Mouse (Mus musculus) bone marrow macrophage, adult 2 months (primary cell): ENCODE measurements around the gene Tctn1. TPM values are rescaled to one million over a fixed set of nuclear protein-coding genes. Genes with fewer than 3 reads are reported as not detected.
A peak's percentile ranks its signal among the peaks of the same experiment; 100 is the strongest.

Experiments
- H3K27ac ChIP-seq: 2 replicates; pipeline ENCODE4 v1.5.1; 2012; ENCODE audit warnings: low read depth, low read length; ENCODE audit not compliant: insufficient read depth
- H3K4me1 ChIP-seq: 2 replicates; pipeline ENCODE4 v1.6.1; 2012; ENCODE audit warnings: low read length; ENCODE audit not compliant: control insufficient read depth, insufficient read depth
- H3K4me3 ChIP-seq: 2 replicates; pipeline ENCODE4 v1.5.1; 2012; ENCODE audit warnings: mild to moderate bottlenecking, low read length, moderate library complexity; ENCODE audit not compliant: insufficient read depth
- CTCF ChIP-seq: IDR thresholded peaks from 2 replicates; pipeline ENCODE4 v1.5.1; 2012; ENCODE audit warnings: low read depth, mild to moderate bottlenecking, low read length, moderate library complexity
- POLR2A ChIP-seq: IDR thresholded peaks from 2 replicates; pipeline ENCODE4 v1.6.1; 2012; ENCODE audit warnings: mild to moderate bottlenecking, low read depth, low read length, borderline replicate concordance
- polyA plus RNA-seq: library from polyadenylated mRNA; stranded (reverse); fragments of >200 nt; gene quantifications from 2 replicates; pipeline ENCODE4 v1.2.4, GENCODE M21; 2012; ENCODE audit not compliant: missing spikeins, insufficient read depth, insufficient read length

The Tctn1 gene
- polyA plus RNA-seq, result 13.7 and 15.6 TPM in 2 replicates

DNA sequence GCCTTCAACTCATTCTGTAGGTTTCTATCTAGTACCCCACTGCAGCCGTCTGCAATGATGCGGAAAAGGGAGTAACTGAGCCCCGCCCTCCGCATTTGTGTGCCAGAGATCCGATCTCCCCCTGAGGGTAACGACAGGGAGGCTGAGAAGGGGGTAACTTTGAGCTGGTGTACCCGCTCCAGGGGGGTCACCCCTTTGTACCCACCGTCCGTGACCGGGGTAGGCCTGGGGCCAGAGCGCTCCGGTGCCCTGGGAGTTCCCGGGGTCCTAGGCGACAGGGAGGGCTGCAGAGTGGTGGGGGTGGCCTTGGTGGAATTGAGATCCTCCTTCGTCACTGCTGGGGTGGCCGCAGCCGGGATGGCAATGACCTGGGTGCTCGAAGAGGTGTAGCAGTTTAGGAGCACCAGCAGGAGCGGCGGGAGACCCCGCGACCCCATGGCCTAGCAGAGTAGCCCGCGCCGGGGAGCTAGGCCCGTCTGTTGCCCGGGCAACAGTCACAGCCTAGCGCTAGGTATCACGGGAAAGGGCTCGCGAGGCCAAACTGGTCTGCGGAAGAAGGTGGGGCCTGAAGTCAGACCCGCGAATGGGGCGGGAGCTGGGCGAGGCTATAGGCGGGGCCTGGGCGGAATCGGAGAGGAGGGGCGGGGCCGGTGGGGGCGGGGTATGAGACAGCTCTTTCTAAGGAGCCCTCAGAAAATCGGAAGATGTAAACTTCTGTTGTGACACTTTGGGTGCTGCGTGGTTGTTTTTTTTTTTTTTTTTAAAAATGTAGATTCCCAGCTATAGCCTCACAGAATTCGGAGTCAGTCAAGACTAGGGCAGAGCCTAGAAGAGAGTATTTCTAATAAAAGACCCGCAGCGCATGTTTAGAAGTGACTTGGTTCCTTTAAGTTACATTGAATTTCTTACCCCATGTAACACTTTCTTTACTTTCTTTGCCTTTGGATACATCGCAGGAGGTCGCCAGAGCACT lies at the start of gene Tctn1:
TSS of gene Tctn1 (minus strand) at position 528 of the 973 bp plus-strand sequence.
- Histone ChIP-seq H3K4me3 (peak within 1 kb of the TSS; percentile 98), H3K27ac (peak within 1 kb of the TSS; percentile 30; the same call in 1 of the 2 replicates), H3K4me1 (peaks cover 8% of the 10 kb centered on the region)
- TF ChIP-seq POLR2A, result no peak
- no peak for TF ChIP-seq CTCF

DNA sequence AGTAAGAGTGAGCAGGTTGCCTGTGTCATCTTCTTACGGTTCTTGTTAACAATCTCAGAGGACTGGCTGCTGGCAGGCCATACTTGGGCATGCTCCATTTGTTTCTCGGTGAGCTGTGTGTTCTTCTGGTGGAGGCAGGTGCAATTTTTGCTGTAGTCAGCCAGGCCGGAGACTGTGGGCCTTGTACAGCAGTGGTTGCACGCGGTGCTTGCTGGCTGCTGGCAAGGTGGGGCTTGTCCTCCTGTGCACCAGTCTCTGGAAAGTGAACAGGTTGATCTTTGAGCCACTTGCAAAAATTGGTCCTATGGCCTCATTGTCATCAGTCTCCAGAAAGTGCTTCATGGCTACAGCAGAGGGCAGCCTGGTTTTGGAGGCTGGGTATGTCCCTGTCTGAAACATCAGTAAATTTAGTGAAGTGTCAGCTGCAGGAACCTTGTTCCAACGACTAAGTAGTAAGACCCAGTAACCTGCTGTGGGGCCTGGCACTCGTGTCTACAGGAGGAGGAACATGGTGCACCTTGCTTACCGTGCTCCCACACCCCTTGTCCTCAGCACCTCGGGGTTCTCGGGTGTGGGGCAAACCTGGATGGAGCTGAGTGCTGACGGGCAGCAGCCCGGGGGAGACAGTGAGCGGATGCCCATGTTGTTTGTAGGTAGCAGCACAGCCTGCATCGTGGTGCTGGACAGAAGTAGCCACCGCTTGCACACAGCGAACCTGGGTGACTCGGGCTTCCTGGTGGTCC lies 48.9 kb upstream of the Tctn1 start:
- no peak overlapping the region for H3K27ac ChIP-seq
- H3K4me3 ChIP-seq, result no peak overlapping the region
- TF ChIP-seq POLR2A (no peak), CTCF (no peak)
- H3K4me1 ChIP-seq, result peaks cover 30% of the 10 kb centered on the region

DNA sequence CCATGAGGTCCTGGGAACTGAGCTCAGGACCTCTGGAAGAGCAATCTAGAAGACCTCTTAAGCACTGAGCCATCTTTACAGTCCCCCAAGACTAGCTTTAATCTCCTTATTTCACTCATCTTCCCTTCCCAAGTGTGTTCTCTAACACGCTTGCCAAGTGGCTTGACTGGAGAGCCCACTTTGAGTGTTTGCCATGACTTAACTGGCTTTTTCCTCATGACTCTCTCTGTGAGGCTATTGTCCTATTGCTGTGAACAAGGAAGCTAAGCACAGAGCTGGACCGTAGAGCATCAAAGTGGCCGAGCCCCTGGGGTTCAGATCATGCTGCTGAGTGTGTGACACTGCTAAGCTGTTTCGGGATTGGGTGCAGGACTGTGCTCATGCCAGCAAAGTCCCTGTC lies 48.1 kb upstream of the Tctn1 start:
- no peak overlapping the region for H3K27ac ChIP-seq
- H3K4me3 ChIP-seq, result no peak overlapping the region
- H3K4me1 ChIP-seq, result peaks cover 23% of the 10 kb centered on the region
- TF ChIP-seq POLR2A (no peak), CTCF (no peak)

DNA sequence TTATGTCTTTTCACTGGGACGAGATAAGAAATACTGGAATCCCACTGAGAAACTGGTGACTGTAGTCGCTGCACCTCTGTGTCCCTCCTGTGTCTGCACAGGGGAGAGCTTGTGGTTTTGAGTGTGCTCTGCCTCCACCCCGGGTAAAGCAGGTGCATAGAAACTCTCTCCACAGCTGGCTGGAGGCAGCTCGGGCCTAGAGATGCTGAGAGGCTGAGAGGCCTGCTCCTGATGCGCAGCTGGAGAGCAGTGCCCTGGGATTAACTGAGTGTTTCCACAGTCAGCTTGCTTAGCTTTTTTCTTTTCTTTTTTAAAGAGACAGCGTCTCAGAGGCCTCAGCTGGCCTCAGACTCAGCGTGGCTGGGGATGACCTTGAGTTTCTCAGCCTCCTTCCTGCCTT lies 47.4 kb upstream of the Tctn1 start:
- peaks cover 17% of the 10 kb centered on the region for H3K4me1 ChIP-seq
- H3K4me3 ChIP-seq, result no peak overlapping the region
- H3K27ac ChIP-seq, result no peak overlapping the region
- TF ChIP-seq POLR2A (no peak), CTCF (no peak)

DNA sequence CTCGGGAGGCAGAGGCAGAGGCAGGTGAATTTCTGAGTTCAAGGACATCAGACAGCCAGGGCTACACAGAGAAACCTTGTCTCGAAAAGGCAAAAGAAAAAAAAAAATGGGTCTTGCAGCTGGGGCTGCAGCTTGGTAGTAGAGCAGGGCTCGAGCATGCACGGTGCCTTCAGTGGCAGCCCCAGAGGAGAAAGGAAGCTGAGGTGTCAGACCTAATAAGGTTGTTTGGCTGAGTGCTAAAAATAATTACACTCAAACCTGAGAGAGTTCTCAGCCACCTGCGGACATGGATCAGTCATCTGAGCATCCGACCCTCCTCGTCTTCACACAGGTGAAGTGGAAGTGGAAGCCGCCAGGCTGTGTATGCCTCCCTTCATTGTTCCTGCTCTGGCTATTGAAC lies 46.4 kb upstream of the Tctn1 start:
- H3K27ac ChIP-seq, result no peak overlapping the region

DNA sequence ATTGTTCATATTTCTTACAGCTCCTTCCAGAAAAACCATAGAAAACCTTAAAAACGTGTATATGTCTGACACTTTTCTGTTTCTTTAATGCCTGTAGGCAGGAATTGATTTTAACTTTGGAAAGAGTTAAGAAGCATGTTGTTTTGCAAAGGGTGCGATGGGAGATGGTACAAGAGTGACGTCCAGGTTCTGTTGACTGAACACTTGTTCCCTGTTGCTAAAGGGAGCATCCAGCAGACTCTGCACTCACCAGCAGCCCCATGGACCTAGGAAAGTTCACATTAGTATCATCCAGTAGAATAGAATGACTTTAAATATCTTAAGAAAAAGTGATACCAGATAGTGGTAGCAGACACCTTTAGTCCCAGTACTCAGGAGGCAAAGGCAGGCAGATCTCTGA lies 42.3 kb upstream of the Tctn1 start:
- TF ChIP-seq CTCF (no peak), POLR2A (no peak)
- Histone ChIP-seq H3K27ac (no peak overlapping the region), H3K4me1 (peaks cover 42% of the 10 kb centered on the region), H3K4me3 (no peak overlapping the region)

More for the DNA sequence above, 46.4 kb upstream of the Tctn1 start:
- Histone ChIP-seq H3K4me1 (peaks cover 14% of the 10 kb centered on the region), H3K4me3 (no peak overlapping the region)
- TF ChIP-seq POLR2A (no peak), CTCF (no peak)

DNA sequence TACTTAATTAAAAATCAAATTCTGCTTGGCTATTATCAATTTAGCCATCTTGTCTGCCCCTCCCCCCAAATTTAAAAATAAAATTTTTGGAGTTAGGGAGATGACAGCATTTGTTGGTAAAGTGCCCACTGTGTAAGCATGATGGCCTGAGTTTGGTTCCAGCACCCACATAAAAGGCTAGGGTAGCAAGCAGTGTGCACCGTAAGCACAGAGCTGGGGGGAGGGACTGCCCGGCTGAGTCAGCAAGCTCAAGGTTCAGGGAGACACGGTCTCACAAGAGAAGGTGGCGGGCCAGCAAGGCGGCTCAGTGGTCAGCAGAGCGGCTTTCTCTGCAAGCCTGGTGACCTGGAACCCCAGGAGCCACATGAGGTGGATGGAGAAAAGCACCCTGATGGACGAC lies 41.2 kb upstream of the Tctn1 start:
- Histone ChIP-seq H3K27ac (no peak overlapping the region), H3K4me1 (peaks cover 42% of the 10 kb centered on the region)
- no peak for TF ChIP-seq POLR2A
- no peak for TF ChIP-seq CTCF

DNA sequence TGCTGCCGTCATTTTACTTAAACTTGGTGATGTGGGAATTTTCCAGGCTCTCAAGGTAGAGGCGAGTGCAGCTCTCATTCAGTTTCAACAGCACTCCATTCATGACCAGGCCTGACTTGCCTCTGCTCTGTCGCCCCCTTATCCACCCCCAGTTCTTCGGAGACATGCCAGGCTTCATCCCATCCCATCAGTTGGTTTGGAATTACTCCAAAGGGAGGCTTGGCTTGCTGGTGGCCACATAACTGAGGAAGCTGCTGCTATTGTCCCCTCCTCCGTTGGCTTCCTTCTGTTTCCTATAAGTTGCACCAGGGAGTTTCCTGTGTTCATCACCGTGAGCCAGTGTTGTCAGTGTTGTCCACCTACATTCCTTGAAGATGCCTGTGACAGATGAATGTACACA lies 40.3 kb upstream of the Tctn1 start:
- TF ChIP-seq POLR2A, result no peak
- no peak for TF ChIP-seq CTCF
- H3K27ac ChIP-seq, result no peak overlapping the region
- H3K4me3 ChIP-seq, result no peak overlapping the region
- H3K4me1 ChIP-seq, result peaks cover 45% of the 10 kb centered on the region

More for the DNA sequence above, 41.2 kb upstream of the Tctn1 start:
- H3K4me3 ChIP-seq, result no peak overlapping the region

DNA sequence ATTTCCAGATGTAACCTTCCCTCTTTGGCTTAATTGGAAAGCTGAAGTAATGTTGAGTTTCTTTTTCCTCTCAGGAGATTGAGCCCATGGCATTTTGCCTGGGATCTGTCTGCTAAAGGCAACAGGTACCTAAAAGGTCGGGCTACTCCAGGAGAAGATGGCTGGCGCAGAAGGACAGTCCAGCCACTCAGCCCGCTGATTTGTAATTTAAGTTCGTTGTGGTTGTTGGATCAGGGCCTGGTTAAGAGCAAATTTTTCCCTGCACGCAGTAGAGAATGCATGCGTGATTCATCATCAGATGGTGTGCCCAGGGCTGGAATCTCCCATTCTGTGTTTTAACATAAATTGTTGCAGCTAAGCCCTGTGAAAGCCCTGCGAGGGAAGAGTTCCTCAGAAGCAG lies 39.7 kb upstream of the Tctn1 start:
- Histone ChIP-seq H3K4me1 (peaks cover 45% of the 10 kb centered on the region), H3K27ac (no peak overlapping the region), H3K4me3 (no peak overlapping the region)
- TF ChIP-seq CTCF, result no peak
- TF ChIP-seq POLR2A, result no peak
